Mouse (Mus musculus): Measurements from ENCODE around the gene Kcnk6. TPM values are rescaled to one million over a fixed set of nuclear protein-coding genes. Genes with fewer than 3 reads are reported as not detected.
"Not testable (repeated sequence)": the region's sequence is repeated elsewhere in the genome, so short reads cannot be mapped to it uniquely, and the experiment has no call there.

Kcnk6 gene
- polyA plus RNA-seq, 1 experiment = 7.1 TPM

- no peaks in the 10 kb centered on the region for H3K9me3 ChIP-seq (replicated peaks; ENCODE audit: control insufficient read depth, insufficient read depth, low read length, poor library complexity, severe bottlenecking)
- H3K9ac ChIP-seq (ENCODE audit: low read depth, poor library complexity, severe bottlenecking) = no peak overlapping the region
- TF ChIP-seq CTCF (IDR thresholded peaks at IDR 0.05; ENCODE audit: low read depth, low read length) (no peak), POLR2A (IDR thresholded peaks at IDR 0.05; ENCODE audit: insufficient read depth, low read length) (no peak), EP300 (IDR thresholded peaks at IDR 0.05; ENCODE audit: insufficient read depth, low read depth, low read length) (no peak)
- no peaks in the 10 kb centered on the region for H3K4me1 ChIP-seq (ENCODE audit: control insufficient read depth, insufficient read depth, low read length)
- no peaks in the 10 kb centered on the region for H3K36me3 ChIP-seq (ENCODE audit: control insufficient read depth, insufficient read depth, low read length, poor library complexity, severe bottlenecking)
- H3K4me3 ChIP-seq (ENCODE audit: low read depth, low read length) = no peak overlapping the region
- no peaks in the 10 kb centered on the region for H3K27me3 ChIP-seq (ENCODE audit: control insufficient read depth, insufficient read depth, low read length, poor library complexity, severe bottlenecking)
- no peak overlapping the region for H3K27ac ChIP-seq (ENCODE audit: insufficient read depth, low read length)
Observed at GRCm38 (mm10) chr7:29202577-29202976, 29.7 kb downstream of the Kcnk6 start.

GRCm38 (mm10) chr7:29194230-29194629 is 38.1 kb downstream of the Kcnk6 start:
- H3K27me3 ChIP-seq (ENCODE audit: control insufficient read depth, insufficient read depth, low read length, poor library complexity, severe bottlenecking) = not testable (repeated sequence)

GRCm38 (mm10) chr7:29181323-29181722 is 51.0 kb downstream of the Kcnk6 start:
- H3K4me3 ChIP-seq (ENCODE audit: low read depth, low read length); H3K9me3 ChIP-seq (replicated peaks; ENCODE audit: control insufficient read depth, insufficient read depth, low read length, poor library complexity, severe bottlenecking); H3K9ac ChIP-seq (ENCODE audit: low read depth, poor library complexity, severe bottlenecking); H3K27me3 ChIP-seq (ENCODE audit: control insufficient read depth, insufficient read depth, low read length, poor library complexity, severe bottlenecking); H3K27ac ChIP-seq (ENCODE audit: insufficient read depth, low read length); H3K4me1 ChIP-seq (ENCODE audit: control insufficient read depth, insufficient read depth, low read length); H3K36me3 ChIP-seq (ENCODE audit: control insufficient read depth, insufficient read depth, low read length, poor library complexity, severe bottlenecking): not testable (repeated sequence)

More at GRCm38 (mm10) chr7:29194230-29194629, 38.1 kb downstream of the Kcnk6 start:
- H3K36me3 ChIP-seq (ENCODE audit: control insufficient read depth, insufficient read depth, low read length, poor library complexity, severe bottlenecking); H3K9ac ChIP-seq (ENCODE audit: low read depth, poor library complexity, severe bottlenecking); H3K9me3 ChIP-seq (replicated peaks; ENCODE audit: control insufficient read depth, insufficient read depth, low read length, poor library complexity, severe bottlenecking); H3K4me1 ChIP-seq (ENCODE audit: control insufficient read depth, insufficient read depth, low read length); H3K4me3 ChIP-seq (ENCODE audit: low read depth, low read length); H3K27ac ChIP-seq (ENCODE audit: insufficient read depth, low read length): not testable (repeated sequence)

GRCm38 (mm10) chr7:29180854-29181236 is 51.5 kb downstream of the Kcnk6 start:
- Histone ChIP-seq H3K36me3 (ENCODE audit: control insufficient read depth, insufficient read depth, low read length, poor library complexity, severe bottlenecking) (peaks cover 5% of the 10 kb centered on the region), H3K4me1 (ENCODE audit: control insufficient read depth, insufficient read depth, low read length) (no peaks in the 10 kb centered on the region), H3K9me3 (replicated peaks; ENCODE audit: control insufficient read depth, insufficient read depth, low read length, poor library complexity, severe bottlenecking) (no peaks in the 10 kb centered on the region), H3K27me3 (ENCODE audit: control insufficient read depth, insufficient read depth, low read length, poor library complexity, severe bottlenecking) (no peaks in the 10 kb centered on the region), H3K27ac (ENCODE audit: insufficient read depth, low read length) (no peak overlapping the region), H3K9ac (ENCODE audit: low read depth, poor library complexity, severe bottlenecking) (no peak overlapping the region), H3K4me3 (ENCODE audit: low read depth, low read length) (no peak overlapping the region)
- TF ChIP-seq POLR2A (IDR thresholded peaks at IDR 0.05; ENCODE audit: insufficient read depth, low read length) (no peak), CTCF (IDR thresholded peaks at IDR 0.05; ENCODE audit: low read depth, low read length) (no peak), EP300 (IDR thresholded peaks at IDR 0.05; ENCODE audit: insufficient read depth, low read depth, low read length) (no peak)

- Histone ChIP-seq H3K27me3 (ENCODE audit: control insufficient read depth, insufficient read depth, low read length, poor library complexity, severe bottlenecking) (no peaks in the 10 kb centered on the region), H3K36me3 (ENCODE audit: control insufficient read depth, insufficient read depth, low read length, poor library complexity, severe bottlenecking) (peaks cover 11% of the 10 kb centered on the region), H3K4me3 (ENCODE audit: low read depth, low read length) (peak within 1 kb of the TSS; percentile 90), H3K9ac (ENCODE audit: low read depth, poor library complexity, severe bottlenecking) (peak within 1 kb of the TSS; percentile 82), H3K9me3 (replicated peaks; ENCODE audit: control insufficient read depth, insufficient read depth, low read length, poor library complexity, severe bottlenecking) (no peaks in the 10 kb centered on the region), H3K27ac (ENCODE audit: insufficient read depth, low read length) (no peak within 1 kb of the TSS), H3K4me1 (ENCODE audit: control insufficient read depth, insufficient read depth, low read length) (no peaks in the 10 kb centered on the region)
- peak; percentile 53 for TF ChIP-seq CTCF (IDR thresholded peaks at IDR 0.05; ENCODE audit: low read depth, low read length)
- TF ChIP-seq EP300 (IDR thresholded peaks at IDR 0.05; ENCODE audit: insufficient read depth, low read depth, low read length) = 0 out of 2 replicates have a peak, but pooled peaks have one; percentile 21
- peak; percentile 89 for TF ChIP-seq POLR2A (IDR thresholded peaks at IDR 0.05; ENCODE audit: insufficient read depth, low read length)
Observed at GRCm38 (mm10) chr7:29180077-29180853, 52.0 kb downstream of the Kcnk6 start, which contains the start of gene Psmd8. Gene Psmd8, minus strand, starts transcription at chr7:29180701.

- H3K4me3 ChIP-seq (ENCODE audit: low read depth, low read length) = peak overlapping the region; percentile 90
- no peaks in the 10 kb centered on the region for H3K27me3 ChIP-seq (ENCODE audit: control insufficient read depth, insufficient read depth, low read length, poor library complexity, severe bottlenecking)
- no peak for TF ChIP-seq POLR2A (IDR thresholded peaks at IDR 0.05; ENCODE audit: insufficient read depth, low read length)
- TF ChIP-seq CTCF (IDR thresholded peaks at IDR 0.05; ENCODE audit: low read depth, low read length) = no peak
- no peak for TF ChIP-seq EP300 (IDR thresholded peaks at IDR 0.05; ENCODE audit: insufficient read depth, low read depth, low read length)
- H3K4me1 ChIP-seq (ENCODE audit: control insufficient read depth, insufficient read depth, low read length) = no peaks in the 10 kb centered on the region
- peak overlapping the region; percentile 82 for H3K9ac ChIP-seq (ENCODE audit: low read depth, poor library complexity, severe bottlenecking)
- H3K27ac ChIP-seq (ENCODE audit: insufficient read depth, low read length) = no peak overlapping the region
- no peaks in the 10 kb centered on the region for H3K9me3 ChIP-seq (replicated peaks; ENCODE audit: control insufficient read depth, insufficient read depth, low read length, poor library complexity, severe bottlenecking)
- H3K36me3 ChIP-seq (ENCODE audit: control insufficient read depth, insufficient read depth, low read length, poor library complexity, severe bottlenecking) = peaks cover 13% of the 10 kb centered on the region
Observed at GRCm38 (mm10) chr7:29179323-29179722, 53.0 kb downstream of the Kcnk6 start.
